Mouse (Mus musculus): Measurements from ENCODE around the gene Sigmar1. TPM values are rescaled to one million over a fixed set of nuclear protein-coding genes. Genes with fewer than 3 reads are reported as not detected.
"Not testable (repeated sequence)": the region's sequence is repeated elsewhere in the genome, so short reads cannot be mapped to it uniquely, and the experiment has no call there.

Gene Sigmar1
- polyA plus RNA-seq, 1 experiment from 2014 or later = 55.3 TPM

DNA sequence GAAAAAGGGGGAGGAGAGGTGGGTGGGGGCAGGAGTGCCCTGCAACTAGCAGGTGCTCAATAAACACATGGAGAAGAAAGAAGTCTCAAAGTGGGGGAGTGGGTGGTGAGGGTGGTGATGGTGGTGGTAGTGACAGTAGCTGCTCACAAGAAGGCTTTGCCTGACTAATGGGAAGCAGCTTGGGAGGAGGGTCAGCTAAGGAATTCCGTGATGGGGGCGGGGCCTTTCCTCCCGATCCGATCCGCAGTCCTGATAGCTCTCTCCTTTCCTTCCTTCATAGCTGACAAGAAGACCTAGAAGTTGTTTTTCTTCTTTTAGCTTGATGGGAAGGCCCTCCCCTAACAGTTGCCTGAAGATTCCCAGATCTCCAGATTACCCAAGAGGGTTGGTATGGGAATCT, 51.3 kb downstream of the Sigmar1 start:
- H3K27ac ChIP-seq (replicated peaks) = no peak overlapping the region
- H3K9me3 ChIP-seq = no peaks in the 10 kb centered on the region
- peaks cover 23% of the 10 kb centered on the region for H3K27me3 ChIP-seq
- H3K4me3 ChIP-seq = no peak overlapping the region
- no peak for ATAC-seq (ENCODE audit: low FRiP score, low read depth)
- H3K4me2 ChIP-seq (replicated peaks) = no peak overlapping the region
- 5% methylated on average over 5 of the region's 5 CpGs for WGBS
- H3K9ac ChIP-seq (replicated peaks) = no peak overlapping the region
- peaks cover 32% of the 10 kb centered on the region for H3K4me1 ChIP-seq
- H3K36me3 ChIP-seq = no peaks in the 10 kb centered on the region

DNA sequence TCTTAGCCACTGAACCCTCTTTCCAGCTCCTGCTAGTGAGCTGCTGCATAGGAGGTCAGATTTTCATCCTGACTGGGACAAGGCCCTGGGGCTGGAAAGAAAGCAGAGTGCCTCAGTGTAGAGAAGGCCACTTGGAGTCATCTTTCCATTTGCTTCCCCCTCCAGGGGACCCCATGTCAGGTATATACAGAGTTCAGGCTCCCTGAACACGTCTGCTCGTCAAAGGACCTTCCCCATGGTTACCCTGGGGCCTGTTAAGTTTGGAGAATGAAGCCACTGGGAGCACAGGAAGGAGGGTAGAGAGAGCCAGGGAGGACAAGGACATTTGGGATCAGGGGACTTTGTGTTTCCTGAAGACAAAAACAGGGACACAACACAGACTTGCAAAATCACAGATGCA, 53.7 kb downstream of the Sigmar1 start:
- Histone ChIP-seq H3K4me1 (peaks cover 21% of the 10 kb centered on the region), H3K27me3 (peaks cover 25% of the 10 kb centered on the region)
- ATAC-seq (ENCODE audit: low FRiP score, low read depth); H3K9ac ChIP-seq (replicated peaks); H3K4me3 ChIP-seq; H3K27ac ChIP-seq (replicated peaks); H3K36me3 ChIP-seq; H3K9me3 ChIP-seq; H3K4me2 ChIP-seq (replicated peaks): not testable (repeated sequence)
- 74% methylated on average over 2 of the region's 2 CpGs for WGBS

DNA sequence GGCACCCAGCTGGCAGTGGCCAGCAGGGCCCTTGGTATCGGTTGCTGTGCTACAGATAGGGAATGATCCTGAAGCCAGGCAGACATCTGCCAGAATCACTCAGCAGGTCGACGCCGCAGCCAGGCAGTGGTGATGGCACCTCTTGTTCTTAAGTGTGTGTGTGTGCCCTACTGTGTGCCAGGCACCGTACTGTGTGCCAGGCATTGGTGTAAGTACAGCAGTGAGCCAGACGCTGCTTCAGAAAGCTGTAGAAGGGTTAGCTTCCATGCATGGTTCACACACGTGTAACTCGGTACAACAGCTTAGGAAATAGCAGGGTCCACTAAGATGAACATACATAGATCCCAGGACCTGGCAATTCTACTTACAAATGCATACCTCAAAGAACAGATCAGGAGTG, 55.7 kb downstream of the Sigmar1 start:
- H3K27ac ChIP-seq (replicated peaks); ATAC-seq (ENCODE audit: low FRiP score, low read depth); H3K4me2 ChIP-seq (replicated peaks); H3K9ac ChIP-seq (replicated peaks); H3K36me3 ChIP-seq; H3K9me3 ChIP-seq; H3K4me1 ChIP-seq; H3K4me3 ChIP-seq: not testable (repeated sequence)
- WGBS = 90% methylated on average over 2 of the region's 8 CpGs
- peaks cover 17% of the 10 kb centered on the region for H3K27me3 ChIP-seq

DNA sequence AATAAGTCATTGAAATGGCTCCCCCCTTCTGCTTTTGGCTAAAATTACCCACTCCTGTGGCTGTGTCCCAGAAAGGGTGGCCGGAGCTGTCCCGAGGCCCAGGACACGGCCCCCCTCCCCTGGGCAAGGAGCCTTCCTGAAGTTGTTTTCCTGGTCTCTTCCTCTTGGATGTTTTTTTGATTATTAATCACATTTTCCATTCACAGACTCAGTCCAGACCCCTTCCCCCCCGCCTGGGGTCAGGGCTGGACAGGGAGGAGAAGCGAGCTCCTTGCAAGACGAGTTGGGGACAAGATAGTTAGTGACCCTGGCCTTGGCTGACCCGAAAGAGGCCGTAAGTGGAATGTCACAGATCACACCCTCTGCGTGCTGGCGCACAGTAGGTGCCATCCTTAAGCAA, 56.2 kb downstream of the Sigmar1 start, which contains the start of gene Il11ra1:
Gene Il11ra1, plus strand, starts transcription at position 207 of the 400 bp plus-strand sequence.
- H3K4me2 ChIP-seq (replicated peaks); ATAC-seq (ENCODE audit: low FRiP score, low read depth): not testable (repeated sequence)

GRCm38 (mm10) chr4:41698421-41699016, 57.4 kb downstream of the Sigmar1 start:
- not testable (repeated sequence) for H3K4me3 ChIP-seq; H3K4me1 ChIP-seq; H3K9ac ChIP-seq (replicated peaks); ATAC-seq (ENCODE audit: low FRiP score, low read depth); H3K27me3 ChIP-seq; H3K27ac ChIP-seq (replicated peaks); H3K9me3 ChIP-seq; H3K36me3 ChIP-seq
- peak overlapping the region; percentile 26; the same call in 1 of the 2 replicates for H3K4me2 ChIP-seq (replicated peaks)
- WGBS = 7% methylated on average over 19 of the region's 32 CpGs

More for the DNA sequence above, 56.2 kb downstream of the Sigmar1 start, which contains the start of gene Il11ra1:
- not testable (repeated sequence) for H3K4me3 ChIP-seq; H3K9ac ChIP-seq (replicated peaks); H3K4me1 ChIP-seq; H3K9me3 ChIP-seq; H3K27ac ChIP-seq (replicated peaks); H3K36me3 ChIP-seq
- peaks cover 14% of the 10 kb centered on the region for H3K27me3 ChIP-seq
- WGBS = 82% methylated on average over 10 of the region's 10 CpGs

DNA sequence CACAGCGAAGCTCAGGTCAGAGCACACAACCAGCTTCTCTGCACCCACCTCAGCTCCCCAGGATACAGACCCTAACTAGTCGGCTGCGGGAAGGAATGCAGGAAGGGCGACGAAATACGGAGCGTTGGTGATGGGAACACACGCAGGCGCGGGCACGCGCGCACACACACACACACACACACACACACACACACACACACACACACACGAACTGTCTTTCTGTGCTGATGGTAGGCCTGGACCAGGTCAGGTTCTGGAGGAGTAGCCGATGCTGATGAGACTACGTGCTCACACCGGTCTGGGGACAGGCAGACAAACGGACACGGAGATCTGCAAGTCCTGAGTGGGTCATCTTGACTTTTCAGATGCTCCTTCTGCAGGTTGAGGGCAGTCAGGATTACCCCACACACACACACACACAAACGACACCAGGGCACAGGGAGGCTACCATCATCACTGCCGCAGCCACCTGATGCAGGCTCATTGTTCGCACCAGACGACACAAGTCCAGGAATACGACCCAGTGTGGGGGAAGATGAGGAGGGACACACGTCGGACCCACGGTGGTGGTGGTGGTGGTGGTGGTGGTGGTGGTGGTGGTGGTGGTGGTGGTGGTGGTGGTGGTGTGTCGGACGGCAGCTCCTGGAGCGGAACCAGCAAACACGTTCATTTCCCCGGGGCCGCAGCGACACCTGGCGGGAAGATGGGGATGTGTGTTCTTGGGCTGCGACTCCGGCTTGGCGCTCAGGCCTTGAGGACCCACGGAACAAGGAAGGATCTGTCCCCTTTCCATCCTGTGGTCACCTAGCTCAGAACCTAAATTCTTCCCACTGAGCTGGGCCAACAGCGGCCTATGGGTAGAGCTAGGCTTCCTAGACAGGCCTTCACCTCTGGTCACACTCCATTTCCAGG, 58.8 kb downstream of the Sigmar1 start, which contains the start of gene Cntfr:
Gene Cntfr, minus strand, starts transcription at position 160 of the 912 bp plus-strand sequence.
- H3K4me1 ChIP-seq; ATAC-seq (ENCODE audit: low FRiP score, low read depth); H3K27ac ChIP-seq (replicated peaks); H3K4me3 ChIP-seq; H3K27me3 ChIP-seq; H3K9ac ChIP-seq (replicated peaks); H3K9me3 ChIP-seq; H3K36me3 ChIP-seq: not testable (repeated sequence)
- 15% methylated on average over 31 of the region's 40 CpGs for WGBS
- H3K4me2 ChIP-seq (replicated peaks) = peak within 1 kb of the TSS; percentile 43; the same call in 1 of the 2 replicates

- H3K4me3 ChIP-seq; H3K9ac ChIP-seq (replicated peaks); H3K4me2 ChIP-seq (replicated peaks); H3K27ac ChIP-seq (replicated peaks); H3K27me3 ChIP-seq; H3K4me1 ChIP-seq; H3K36me3 ChIP-seq; H3K9me3 ChIP-seq; ATAC-seq (ENCODE audit: low FRiP score, low read depth): not testable (repeated sequence)
- WGBS = 6% methylated on average over 14 of the region's 15 CpGs
These were observed 59.5 kb downstream of the Sigmar1 start for GRCm38 (mm10) chr4:41696452-41696851.

- peak overlapping the region; percentile 43; the same call in 1 of the 2 replicates for H3K4me2 ChIP-seq (replicated peaks)
- H3K27me3 ChIP-seq; H3K36me3 ChIP-seq; H3K4me1 ChIP-seq; H3K27ac ChIP-seq (replicated peaks); H3K9ac ChIP-seq (replicated peaks); H3K9me3 ChIP-seq; ATAC-seq (ENCODE audit: low FRiP score, low read depth): not testable (repeated sequence)
- 2% methylated on average over 17 of the region's 38 CpGs for WGBS
- H3K4me3 ChIP-seq = peak overlapping the region; percentile 24; the same call in 1 of the 2 replicates
These were observed 60.2 kb downstream of the Sigmar1 start for GRCm38 (mm10) chr4:41695800-41696199.

DNA sequence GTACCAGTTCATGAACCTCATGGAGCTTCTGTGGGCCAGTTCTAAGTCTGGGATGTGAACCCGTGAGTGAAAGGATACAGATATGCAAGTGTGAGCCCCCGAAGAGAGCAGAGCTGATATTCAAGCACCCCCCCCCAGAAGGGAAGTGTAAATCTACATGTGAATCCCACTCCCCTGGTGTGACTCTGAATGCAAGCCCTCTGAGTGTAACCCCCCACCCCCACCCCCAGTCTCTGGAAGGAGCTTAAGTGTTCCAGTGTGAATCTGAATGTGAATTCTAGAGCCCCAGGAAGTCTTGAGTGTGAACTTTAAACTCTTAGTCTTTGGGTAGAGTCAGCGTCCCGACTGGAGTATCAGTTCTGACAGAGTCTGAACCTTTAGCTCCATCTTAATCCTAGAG, 62.4 kb downstream of the Sigmar1 start:
- H3K4me1 ChIP-seq = peaks cover 14% of the 10 kb centered on the region
- H3K9ac ChIP-seq (replicated peaks) = 0 out of 2 replicates have a peak overlapping the region, but pooled peaks have one; percentile 28
- H3K9me3 ChIP-seq; H3K27me3 ChIP-seq; H3K36me3 ChIP-seq; ATAC-seq (ENCODE audit: low FRiP score, low read depth): not testable (repeated sequence)
- H3K27ac ChIP-seq (replicated peaks) = 0 out of 2 replicates have a peak overlapping the region, but pooled peaks have one; percentile 56
- peak overlapping the region; percentile 47 for H3K4me2 ChIP-seq (replicated peaks)
- 4% methylated on average over 4 of the region's 4 CpGs for WGBS
- peak overlapping the region; percentile 25 for H3K4me3 ChIP-seq

DNA sequence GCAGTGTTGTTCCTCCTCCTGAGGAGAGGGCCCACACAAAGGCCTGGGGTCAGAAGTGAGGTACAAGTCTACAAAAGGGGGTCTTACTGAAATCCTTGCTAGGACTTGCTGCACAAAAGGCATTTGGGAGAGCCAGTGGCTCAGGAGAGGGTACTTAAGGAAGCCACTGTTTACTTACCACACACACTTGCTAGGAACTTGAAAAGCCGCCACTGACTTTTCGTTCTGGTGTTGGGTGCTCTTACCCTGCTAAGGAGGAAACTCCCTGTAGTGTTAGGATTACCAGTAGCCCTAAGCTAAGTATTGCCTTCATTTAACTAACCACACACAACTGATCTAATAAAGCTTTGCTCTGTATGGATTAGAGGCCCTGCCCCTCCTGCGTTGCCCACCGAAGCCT, 65.9 kb downstream of the Sigmar1 start:
- no CpG with 5 or more reads among the region's 4 CpGs for WGBS
- ATAC-seq (ENCODE audit: low FRiP score, low read depth); H3K4me3 ChIP-seq; H3K9me3 ChIP-seq; H3K4me2 ChIP-seq (replicated peaks); H3K27ac ChIP-seq (replicated peaks); H3K9ac ChIP-seq (replicated peaks); H3K27me3 ChIP-seq; H3K36me3 ChIP-seq: not testable (repeated sequence)
- H3K4me1 ChIP-seq = peaks cover 21% of the 10 kb centered on the region

DNA sequence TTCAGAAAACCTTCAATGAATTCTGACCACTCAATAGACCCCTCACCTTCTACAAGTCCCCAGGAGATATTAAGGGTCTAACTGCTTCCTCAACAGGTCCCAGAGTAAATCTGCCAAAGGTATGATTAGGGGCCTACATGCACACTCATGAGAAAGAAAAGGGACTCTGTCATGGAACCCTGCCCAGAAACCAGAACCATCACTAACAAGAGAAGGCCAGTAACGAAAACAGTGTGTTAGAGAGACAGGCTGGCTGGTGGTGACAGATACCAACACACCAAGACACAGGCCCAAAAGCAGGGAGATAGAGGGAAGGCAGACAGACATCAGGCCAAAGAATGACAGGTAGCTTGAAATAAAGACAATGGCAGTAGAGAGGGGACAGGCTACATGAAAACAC, 67.4 kb downstream of the Sigmar1 start:
- not testable (repeated sequence) for H3K9ac ChIP-seq (replicated peaks); H3K4me2 ChIP-seq (replicated peaks); H3K9me3 ChIP-seq; H3K4me3 ChIP-seq; H3K27me3 ChIP-seq; H3K36me3 ChIP-seq; ATAC-seq (ENCODE audit: low FRiP score, low read depth)
- 63% methylated on average over 1 of the region's 1 CpGs for WGBS
- Histone ChIP-seq H3K27ac (replicated peaks) (peak overlapping the region; percentile 54), H3K4me1 (peaks cover 25% of the 10 kb centered on the region)
